Mouse (Mus musculus) intestine, embryonic 16.5 days (tissue): ENCODE measurements at regions not wholly inside any gene's neighbourhood (a gene's known extent, or its start where the extent isn't known, plus 50 kb on each side); places are given as distances from the start of the nearest gene placed in this dataset.

Experiments
- ATAC-seq: fragments of 200-750 bp; cut with Nextera tagmentation; 2 replicates; pipeline ENCODE4 v1.8.0; 2017; ENCODE audit warnings: moderate TSS enrichment, moderate library complexity
- H3K27ac ChIP-seq: fragments of 300-500 bp; sonication (generic); 2 replicates; pipeline ENCODE4 v1.5.1; 2014; ENCODE audit warnings: mild to moderate bottlenecking, low read length
- H3K27me3 ChIP-seq: fragments of 300-500 bp; sonication (generic); replicated peaks from 2 replicates; pipeline ENCODE4 v1.6.1; 2014; ENCODE audit warnings: low read length, control low read depth, mixed read lengths; ENCODE audit not compliant: control insufficient read depth, insufficient read depth
- H3K36me3 ChIP-seq: fragments of 300-500 bp; sonication (generic); 2 replicates; pipeline ENCODE4 v1.6.1; 2014; ENCODE audit warnings: low read length, control low read depth; ENCODE audit not compliant: control insufficient read depth, insufficient read depth
- H3K4me1 ChIP-seq: fragments of 300-500 bp; sonication (generic); 2 replicates; pipeline ENCODE4 v1.6.1; 2014; ENCODE audit warnings: low read length, control low read depth, mixed read lengths; ENCODE audit not compliant: control insufficient read depth, insufficient read depth
- H3K4me2 ChIP-seq: fragments of 300-500 bp; sonication (generic); 2 replicates; pipeline ENCODE4 v1.6.1; 2014; ENCODE audit warnings: low read depth, low read length, control low read depth
- H3K4me3 ChIP-seq: fragments of 300-500 bp; sonication (generic); 2 replicates; pipeline ENCODE4 v1.5.1; 2014; ENCODE audit warnings: mild to moderate bottlenecking, low read length
- H3K9ac ChIP-seq: fragments of 300-500 bp; sonication (generic); 2 replicates; pipeline ENCODE4 v1.6.1; 2014; ENCODE audit warnings: low read depth, low read length
- H3K9me3 ChIP-seq: fragments of 300-500 bp; sonication (generic); 2 replicates; pipeline ENCODE4 v1.6.1; 2016; ENCODE audit warnings: low read length, control low read depth; ENCODE audit not compliant: control insufficient read depth
- WGBS: fragments of 180-500 bp; shearing (Covaris S2); extraction: QIAGEN DNeasy Blood & Tissue Kit; methylation state at CpG from one replicate; pipeline ENCODE4 v1.1.7; 2014; 5-methylcytosine and 5-hydroxymethylcytosine counted together

DNA sequence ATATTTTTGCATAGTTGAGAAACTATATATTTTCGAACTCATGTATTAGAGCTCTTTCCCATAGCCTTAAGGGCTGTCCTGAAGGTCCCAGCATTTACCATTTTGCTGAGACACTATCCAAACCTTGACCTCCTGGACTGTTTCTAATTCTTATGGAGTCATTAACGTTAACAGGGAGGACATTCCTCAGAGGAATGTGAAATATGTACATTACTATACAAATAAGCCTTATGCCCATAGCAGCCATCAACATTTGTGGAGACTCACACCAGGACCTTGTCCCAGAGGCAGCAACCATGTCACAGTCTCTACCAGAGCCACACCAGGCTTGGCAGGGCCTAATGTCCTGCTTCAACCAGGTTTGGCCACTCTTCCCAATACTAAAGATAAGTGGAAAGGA, 54.6 kb upstream of the Atp13a3 start:
- H3K9ac ChIP-seq = no peak overlapping the region
- H3K4me2 ChIP-seq = no peak overlapping the region
- H3K27me3 ChIP-seq = no peaks in the 10 kb centered on the region
- peaks cover 10% of the 10 kb centered on the region; the same call in 1 of the 2 replicates for H3K9me3 ChIP-seq
- no peak overlapping the region for H3K4me3 ChIP-seq
- no peaks in the 10 kb centered on the region for H3K4me1 ChIP-seq
- ATAC-seq = no peak
- no peak overlapping the region for H3K27ac ChIP-seq
- no peaks in the 10 kb centered on the region for H3K36me3 ChIP-seq
- 69% methylated on average over 2 of the region's 2 CpGs for WGBS

DNA sequence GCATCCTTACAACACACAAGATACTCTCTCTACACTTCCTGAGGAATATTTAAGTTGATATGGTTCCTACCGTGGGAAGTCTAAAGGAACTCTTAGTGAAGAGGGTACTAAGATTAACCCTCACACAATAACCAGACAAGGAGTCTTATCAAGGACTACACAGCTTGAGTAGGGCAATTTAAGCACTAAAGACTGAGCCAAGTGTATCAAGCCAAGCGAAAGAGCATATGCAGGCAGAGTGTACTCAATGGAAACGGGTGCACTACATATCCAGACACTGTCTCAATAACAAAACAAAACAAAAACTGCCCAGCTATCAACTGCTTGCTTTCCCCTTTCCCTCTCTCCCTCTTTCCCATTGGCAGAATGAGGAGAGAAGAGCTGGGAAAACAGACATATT, 52.1 kb upstream of the Atp13a3 start:
- WGBS = 80% methylated on average over 3 of the region's 3 CpGs
- Histone ChIP-seq H3K27me3 (no peaks in the 10 kb centered on the region), H3K27ac (no peak overlapping the region), H3K4me1 (no peaks in the 10 kb centered on the region), H3K9ac (no peak overlapping the region), H3K4me2 (no peak overlapping the region), H3K9me3 (peaks cover 10% of the 10 kb centered on the region; the same call in 1 of the 2 replicates), H3K36me3 (no peaks in the 10 kb centered on the region), H3K4me3 (no peak overlapping the region)
- no peak for ATAC-seq

DNA sequence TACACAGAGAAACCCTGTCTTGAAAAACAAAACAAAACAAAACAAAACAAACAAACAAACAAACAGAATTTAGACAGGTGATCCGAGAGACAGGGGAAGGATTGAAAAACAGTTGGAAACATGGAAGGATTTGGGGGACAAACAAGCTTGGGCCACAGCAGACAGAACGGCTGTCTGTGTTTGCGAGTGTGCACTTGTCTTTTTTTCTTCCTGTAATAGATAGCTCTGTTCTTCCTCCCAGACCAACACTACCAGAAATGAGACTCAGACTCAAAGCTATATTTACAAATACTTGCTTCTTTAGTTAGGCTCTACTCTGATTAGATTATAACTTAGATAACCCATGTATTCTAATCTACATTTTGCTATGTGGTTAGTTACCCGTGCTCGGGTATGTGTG, 51.6 kb upstream of the Atp13a3 start:
- WGBS = 76% methylated on average over 5 of the region's 5 CpGs
- H3K27ac ChIP-seq = no peak overlapping the region
- no peaks in the 10 kb centered on the region for H3K27me3 ChIP-seq
- H3K9ac ChIP-seq = no peak overlapping the region
- peaks cover 10% of the 10 kb centered on the region; the same call in 1 of the 2 replicates for H3K9me3 ChIP-seq
- no peak overlapping the region for H3K4me3 ChIP-seq
- no peaks in the 10 kb centered on the region for H3K4me1 ChIP-seq
- H3K36me3 ChIP-seq = no peaks in the 10 kb centered on the region
- H3K4me2 ChIP-seq = no peak overlapping the region
- no peak for ATAC-seq

DNA sequence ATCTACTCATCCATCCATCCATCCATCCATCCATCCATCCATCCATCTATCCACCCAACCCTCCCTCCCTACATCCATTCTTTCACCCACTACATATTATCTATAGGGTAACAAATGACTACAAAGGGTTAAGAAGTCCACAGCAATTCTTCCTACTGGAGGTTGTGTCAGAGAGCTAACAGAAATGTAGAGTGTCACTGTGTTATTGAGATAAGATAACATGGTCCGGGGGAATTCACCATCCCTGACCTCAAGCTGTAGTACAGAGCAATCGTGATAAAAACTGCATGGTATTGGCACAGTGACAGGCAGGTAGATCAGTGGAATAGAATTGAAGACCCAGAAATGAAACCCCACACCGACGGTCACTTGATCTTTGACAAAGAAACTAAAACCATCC, 50.9 kb upstream of the Atp13a3 start:
- Histone ChIP-seq H3K27ac (no peak overlapping the region), H3K9me3 (peaks cover 9% of the 10 kb centered on the region; the same call in 1 of the 2 replicates), H3K27me3 (no peaks in the 10 kb centered on the region), H3K4me3 (no peak overlapping the region), H3K4me2 (no peak overlapping the region), H3K9ac (no peak overlapping the region), H3K4me1 (no peaks in the 10 kb centered on the region), H3K36me3 (no peaks in the 10 kb centered on the region)
- ATAC-seq = peak; percentile 77
- 58% methylated on average over 4 of the region's 4 CpGs for WGBS
